Mouse (Mus musculus) embryonic fibroblast, embryonic 13.5 days (primary cell): ENCODE results near the gene Ntrk2.

Experiments used
- CTCF ChIP-seq: IDR thresholded peaks from 2 replicates; pipeline ENCODE4 v1.5.1; 2011; ENCODE audit warnings: mild to moderate bottlenecking, control low read depth, low read length, moderate library complexity, borderline replicate concordance; ENCODE audit not compliant: insufficient read depth
- POLR2A ChIP-seq: IDR thresholded peaks from 2 replicates; pipeline ENCODE4 v1.6.1; 2011; ENCODE audit warnings: low read depth, mild to moderate bottlenecking, control low read depth, low read length, moderate library complexity

DNA sequence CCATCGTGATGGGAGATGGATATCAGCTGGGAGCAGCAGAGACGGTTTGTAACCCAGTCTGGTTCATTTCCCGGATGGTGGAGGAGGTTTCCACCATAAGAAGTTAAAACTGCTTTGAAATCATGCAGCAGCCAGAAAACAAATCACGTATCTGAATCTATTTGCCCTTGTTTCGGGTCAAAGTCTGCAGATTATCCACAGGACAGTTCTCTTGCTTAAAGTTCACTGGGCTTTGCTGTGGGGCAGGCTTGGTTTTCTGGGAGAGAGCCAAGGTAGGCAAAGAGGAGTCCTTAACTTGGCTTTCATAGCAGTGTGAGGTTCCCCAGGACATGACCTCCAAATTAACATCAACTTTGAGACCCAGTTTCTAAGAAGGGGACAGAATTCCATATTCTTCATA, 203.5 kb downstream of the Ntrk2 start:
- TF ChIP-seq POLR2A (no peak), CTCF (no peak)
